Mouse (Mus musculus) C2C12 (cell line): Measurements from ENCODE around the gene Best2.

Experiments used
- CTCF ChIP-seq: IDR thresholded peaks from one replicate; pipeline ENCODE4 v1.5.1; 2011; ENCODE audit not compliant: control insufficient read depth, insufficient read depth, insufficient read length
- MAX ChIP-seq: IDR thresholded peaks from one replicate; pipeline ENCODE4 v1.6.1; 2011; ENCODE audit warnings: mild to moderate bottlenecking, control low read depth

- TF ChIP-seq MAX (no peak), CTCF (no peak)
These were observed 23.0 kb upstream of the Best2 start for GRCm38 (mm10) chr8:85037366-85037680.
